Mouse (Mus musculus) heart, adult 9 months (tissue): Measurements from ENCODE around the gene Lyzl6.

Experiments used
- DNase-seq, 2 experiments: peaks; one replicate each; pipeline ENCODE4 v3.0.0; 2022; ENCODE audit warnings: low spot score in 2 of 2

The Lyzl6 gene

DNA sequence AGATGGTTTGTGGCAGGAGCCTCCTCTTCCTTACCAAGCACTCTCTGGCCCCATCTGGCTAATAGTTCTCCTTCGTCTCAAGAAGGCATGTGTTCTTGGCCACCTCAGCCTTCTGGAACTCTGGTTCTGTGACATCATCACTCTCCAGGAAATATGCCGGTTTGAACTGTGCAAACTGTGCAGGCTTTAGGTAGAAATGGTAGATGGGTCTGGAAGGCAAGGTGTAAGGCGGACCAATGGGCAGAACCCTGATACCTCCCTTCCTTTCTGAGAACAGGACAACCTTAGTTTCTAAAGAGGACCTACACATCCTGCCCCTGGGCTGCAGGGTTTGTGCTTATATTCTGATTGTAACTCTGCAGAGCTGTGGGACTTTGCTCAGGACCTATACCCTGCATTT is at the start of gene Lyzl6:
Lyzl6 (minus strand) TSS at position 101 of the 400 bp plus-strand sequence.
- no peak for DNase-seq

DNA sequence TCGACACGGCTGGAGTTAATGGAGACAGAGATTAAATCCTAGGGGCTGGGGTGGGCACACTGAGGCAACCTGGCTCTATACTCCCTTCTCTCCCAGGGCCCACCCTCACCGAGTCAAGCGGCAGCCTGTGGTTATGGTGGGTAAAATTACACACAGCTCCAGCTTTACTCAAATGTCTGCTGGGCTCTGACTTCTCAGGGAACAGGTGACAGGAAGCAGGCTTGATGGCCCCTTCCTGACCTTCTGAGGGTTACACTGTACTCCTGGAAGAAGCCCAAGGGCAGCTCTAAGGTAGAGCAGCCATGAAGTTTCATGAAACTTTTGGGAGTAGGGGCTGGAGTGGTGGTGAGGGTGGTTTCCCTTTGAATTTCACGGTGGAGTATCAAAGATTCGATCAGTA is 48.0 kb upstream of the Lyzl6 start:
- DNase-seq, result no peak

DNA sequence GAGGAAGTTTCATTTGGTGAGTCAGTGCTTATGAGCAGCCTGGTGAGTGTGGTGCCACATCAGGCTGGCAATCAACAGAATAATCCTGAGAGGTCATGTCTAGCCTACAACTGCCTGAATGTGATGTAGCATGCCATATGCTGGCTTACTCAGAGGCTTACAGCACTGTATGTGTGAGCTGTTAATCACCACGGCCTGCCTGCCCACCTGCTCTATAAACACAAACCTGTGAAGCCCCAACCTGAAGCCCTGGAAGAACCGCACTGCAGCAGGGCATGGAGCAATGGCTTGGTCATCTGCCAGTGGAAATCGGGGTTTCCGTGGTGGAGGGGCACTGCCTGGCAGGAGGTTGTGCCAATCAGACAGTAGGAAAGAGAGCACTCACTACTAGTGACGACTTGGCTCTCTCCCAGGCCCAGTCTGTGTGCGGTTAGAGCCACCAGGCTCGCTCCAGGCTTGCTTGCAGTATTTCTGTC is 46.6 kb upstream of the Lyzl6 start:
- DNase-seq, result no peak

- no peak for DNase-seq
Observed at GRCm38 (mm10) chr11:103683667-103684334, 45.1 kb upstream of the Lyzl6 start.

GRCm38 (mm10) chr11:103677042-103677441 is 38.4 kb upstream of the Lyzl6 start:
- DNase-seq, result peak in 1 of 2 experiments; percentile 22

DNA sequence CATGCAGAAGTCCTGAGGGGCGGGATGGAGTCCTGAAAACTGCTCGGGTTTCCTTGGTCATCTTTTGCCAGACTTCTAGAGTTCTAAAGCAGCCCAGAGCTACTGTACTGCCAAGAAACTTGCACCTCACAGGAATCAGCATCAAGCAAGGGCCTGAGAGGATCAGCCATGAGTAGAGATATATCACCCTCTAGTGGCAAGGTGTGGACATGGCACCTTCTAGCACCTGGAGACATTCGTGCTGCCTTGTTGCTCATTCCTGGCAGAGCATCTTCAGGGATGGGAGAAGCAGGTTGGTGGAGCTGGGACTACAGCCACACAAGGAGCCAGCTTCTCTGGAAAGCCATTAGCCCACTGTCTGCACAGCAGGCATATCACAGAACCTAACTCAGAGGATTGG is 36.9 kb upstream of the Lyzl6 start:
- DNase-seq, result peak in 1 of 2 experiments; percentile 36

DNA sequence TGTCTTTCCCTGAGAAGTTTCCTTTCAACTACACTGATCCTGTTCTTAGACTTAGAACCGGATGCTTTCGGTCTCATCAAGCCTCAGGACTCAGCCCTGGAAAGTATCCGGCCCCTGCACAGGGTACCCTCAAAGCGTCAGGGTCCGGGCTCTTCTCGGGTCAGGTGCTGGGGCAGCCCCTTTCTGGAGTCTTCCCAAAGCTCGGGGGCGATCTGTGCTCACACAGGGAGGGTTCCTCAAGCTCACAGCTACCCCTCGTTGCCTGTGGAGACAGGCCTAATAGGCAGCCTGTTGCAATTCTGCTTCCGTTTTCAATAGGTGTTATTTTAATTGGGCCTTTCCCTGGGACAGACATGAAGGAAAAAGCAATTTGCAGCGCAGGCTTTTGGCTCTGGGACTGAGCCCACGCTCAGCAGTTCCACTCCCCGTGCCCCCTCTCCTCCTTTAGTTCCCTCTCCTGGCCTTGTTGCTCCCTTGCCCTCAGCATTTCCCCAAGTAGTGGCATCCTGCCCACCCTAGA is 28.3 kb upstream of the Lyzl6 start:
- DNase-seq, result no peak

DNA sequence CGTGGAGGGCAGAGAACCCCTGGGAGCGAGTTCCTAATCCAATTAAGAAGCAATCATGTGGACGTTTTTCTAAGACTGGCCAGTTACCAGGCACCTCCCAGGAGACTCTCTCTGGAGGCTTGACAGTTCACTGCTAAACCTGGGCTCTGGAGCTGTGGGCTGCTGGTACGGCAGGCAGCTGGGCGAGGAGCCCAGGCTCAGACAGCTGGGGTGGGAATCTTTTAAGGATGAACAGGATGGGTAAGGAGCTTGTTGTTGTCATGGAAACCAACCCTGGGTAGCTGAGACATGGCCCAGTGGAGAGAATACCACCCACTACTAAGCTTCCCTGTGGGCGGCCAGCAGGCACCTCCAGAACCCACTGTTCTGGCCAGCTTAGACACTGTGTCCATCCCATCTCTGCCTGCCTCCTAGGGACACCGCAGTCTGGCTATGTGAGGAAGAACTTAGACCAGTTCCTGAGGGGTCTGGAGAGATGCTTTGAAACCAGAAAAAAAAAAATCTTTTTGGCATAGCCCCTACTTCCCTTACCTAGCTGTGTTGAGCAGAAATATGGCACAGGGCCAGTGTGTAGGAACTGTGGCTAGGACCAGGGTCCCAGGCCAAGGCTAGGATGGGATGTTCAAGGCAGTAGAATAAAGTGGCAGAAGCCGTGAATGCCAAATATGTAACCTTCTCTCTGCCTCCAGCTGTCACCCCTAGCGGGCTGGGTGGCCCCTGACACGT is 27.7 kb upstream of the Lyzl6 start:
- no peak for DNase-seq

GRCm38 (mm10) chr11:103665695-103666094 is 27.0 kb upstream of the Lyzl6 start:
- no peak for DNase-seq

DNA sequence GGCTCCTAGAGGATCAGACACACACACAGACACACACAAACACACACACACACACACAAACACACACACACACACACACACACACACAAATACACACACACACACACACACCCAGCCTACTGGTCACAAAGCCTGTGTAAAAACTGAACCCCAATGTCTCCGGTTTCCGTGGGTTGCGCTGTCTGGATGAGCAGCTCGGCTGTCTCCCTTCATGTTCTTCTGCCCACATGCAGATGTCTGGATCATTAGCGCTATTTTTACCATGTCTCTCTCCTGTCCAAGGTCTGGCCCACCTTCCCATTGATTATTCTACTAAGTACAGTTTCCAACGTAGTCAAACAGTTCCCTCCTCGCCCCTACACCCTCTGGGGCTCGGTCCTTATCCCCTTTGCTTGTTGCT is 24.4 kb upstream of the Lyzl6 start:
- no peak for DNase-seq

DNA sequence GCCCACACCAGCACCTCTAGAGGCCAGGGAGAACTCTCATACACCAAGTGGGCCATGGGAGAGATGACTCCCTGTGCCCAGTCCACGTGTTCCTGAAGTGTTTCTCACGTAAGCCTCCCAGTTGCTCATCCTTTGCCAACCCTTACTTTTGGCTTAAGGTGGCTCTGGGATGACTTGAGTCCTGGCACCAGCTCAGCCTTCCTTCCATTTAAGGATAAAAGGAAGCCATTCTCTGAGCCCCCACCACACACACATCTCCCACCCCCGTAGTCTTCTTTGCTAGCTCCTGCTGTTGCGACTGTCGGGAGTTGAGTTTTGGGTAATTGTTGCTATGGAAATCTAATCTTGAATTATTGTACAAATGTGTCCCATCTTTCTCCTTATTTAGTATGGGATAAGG is 23.9 kb upstream of the Lyzl6 start:
- DNase-seq, result no peak

DNA sequence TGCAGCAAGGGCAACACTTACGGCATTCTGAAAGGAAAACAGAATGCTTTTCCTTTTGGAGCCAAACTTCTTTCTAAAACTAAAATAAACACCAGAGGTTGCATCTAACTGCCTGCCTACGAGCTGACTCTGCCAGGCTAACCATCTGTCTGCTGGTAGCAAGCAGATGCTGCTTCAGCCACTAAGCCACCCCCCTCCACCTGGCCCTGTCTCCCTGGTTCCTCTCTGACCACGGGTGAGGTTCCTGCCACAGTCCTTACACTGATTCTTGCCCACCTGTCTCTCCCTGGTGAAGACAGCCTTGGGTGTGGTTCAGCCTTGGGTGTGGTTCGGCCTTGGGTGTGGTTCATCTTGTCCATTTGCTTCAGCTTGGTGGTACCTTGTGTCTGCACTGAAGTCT is 23.2 kb upstream of the Lyzl6 start:
- DNase-seq, result no peak

GRCm38 (mm10) chr11:103658189-103658588 is 19.5 kb upstream of the Lyzl6 start:
- no peak for DNase-seq

DNA sequence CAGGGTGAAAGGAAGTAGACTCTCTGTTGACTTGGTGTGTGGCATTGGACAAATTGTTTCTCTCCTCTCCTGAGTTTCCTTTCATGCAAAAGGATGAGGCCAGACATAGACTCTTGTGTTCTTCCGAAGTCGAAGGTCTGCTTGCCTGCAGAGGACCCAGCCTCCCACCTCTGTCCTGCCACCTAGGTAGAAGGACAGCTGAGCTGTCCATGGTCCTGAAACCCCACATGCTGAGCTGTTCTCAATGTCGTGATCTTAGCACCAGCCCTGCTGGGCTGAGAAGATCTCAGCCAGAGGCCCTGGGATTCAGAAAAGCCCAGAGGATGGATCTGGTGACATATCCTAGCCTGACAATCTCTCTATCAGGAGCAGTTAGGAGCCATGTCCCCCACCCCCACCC is 17.8 kb upstream of the Lyzl6 start:
- DNase-seq, result no peak

GRCm38 (mm10) chr11:103653359-103653965 is 14.8 kb upstream of the Lyzl6 start:
- DNase-seq, result no peak

DNA sequence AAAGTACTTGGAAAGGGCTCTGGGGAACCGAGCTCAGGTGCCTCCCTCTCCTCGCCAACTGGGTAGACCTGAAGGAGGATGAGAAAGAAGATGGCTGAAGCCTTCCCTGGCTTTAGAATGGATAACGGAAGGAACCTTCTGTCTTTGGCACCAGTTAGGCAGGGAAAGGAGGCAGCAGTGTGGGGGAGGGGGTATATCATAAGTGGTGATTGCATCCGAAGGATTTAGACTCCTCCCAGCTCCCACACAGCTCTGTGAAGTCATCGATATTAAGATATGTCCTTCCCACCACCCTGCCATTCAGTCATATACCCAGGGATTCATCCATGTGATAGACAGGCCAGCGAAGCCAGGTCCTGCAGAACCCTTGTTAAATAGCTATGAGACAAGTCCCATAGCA is 12.7 kb upstream of the Lyzl6 start:
- DNase-seq, result no peak

DNA sequence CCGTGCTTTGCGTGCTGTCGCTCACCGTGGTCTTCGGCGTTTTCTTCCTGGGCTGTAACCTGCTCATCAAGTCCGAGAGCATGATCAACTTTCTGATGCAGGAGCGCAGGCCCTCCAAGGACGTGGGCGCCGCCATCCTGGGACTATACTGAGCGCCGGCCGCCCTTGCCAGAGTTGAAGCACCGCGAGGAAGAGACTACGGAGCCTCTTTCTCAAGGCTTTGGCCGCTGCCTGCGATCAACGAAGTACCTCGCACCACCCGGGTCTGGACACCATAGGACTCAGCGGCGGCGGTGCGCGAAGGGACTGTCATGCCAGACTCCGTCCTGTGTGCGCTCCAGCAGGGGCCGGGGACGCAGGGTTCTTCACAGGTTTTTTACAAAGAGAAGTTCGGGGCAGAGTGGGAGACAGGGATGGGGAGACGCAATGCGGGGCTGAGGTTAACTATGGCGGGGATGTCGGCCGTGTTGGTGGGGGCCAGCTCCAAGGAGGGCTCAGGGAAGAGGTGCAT is 11.3 kb upstream of the Lyzl6 start:
- DNase-seq, result no peak

DNA sequence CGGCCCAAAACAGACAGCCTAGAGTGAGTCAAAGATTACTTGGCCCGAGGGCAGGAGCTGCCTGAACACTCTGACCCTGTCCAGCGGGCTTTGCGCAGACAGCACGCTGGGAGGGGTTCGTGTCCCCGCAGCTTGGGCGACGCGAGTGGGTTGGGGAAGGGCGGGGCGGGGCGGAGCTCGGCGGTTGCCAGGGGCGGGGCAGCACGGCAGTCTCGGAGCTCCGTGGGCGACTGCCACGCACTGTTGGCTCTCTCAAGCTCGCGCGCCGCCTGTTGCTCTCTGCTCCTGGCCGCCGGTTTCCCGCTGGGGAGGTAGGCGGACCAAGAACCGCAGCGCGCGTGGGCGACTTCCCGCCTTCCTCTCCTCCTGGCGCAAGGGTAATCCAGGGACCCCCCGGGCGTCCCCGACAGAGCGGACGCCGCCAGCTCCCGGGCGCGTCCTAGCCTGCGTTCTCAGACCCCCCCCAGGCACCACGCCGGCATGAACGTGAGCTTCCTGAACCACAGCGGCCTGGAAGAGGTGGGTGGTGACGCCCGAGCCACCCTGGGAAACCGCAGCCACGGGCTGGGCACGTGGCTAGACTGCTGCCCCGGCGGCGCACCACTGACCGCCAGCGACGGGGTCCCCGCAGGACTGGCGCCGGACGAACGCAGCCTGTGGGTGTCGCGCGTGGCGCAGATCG is 10.8 kb upstream of the Lyzl6 start, which contains the start of gene Rprml:
Rprml (plus strand) TSS at position 270 of the 682 bp plus-strand sequence.
- DNase-seq, result no peak

- DNase-seq, result no peak
Observed at GRCm38 (mm10) chr11:103648656-103649055, 10.0 kb upstream of the Lyzl6 start.

DNA sequence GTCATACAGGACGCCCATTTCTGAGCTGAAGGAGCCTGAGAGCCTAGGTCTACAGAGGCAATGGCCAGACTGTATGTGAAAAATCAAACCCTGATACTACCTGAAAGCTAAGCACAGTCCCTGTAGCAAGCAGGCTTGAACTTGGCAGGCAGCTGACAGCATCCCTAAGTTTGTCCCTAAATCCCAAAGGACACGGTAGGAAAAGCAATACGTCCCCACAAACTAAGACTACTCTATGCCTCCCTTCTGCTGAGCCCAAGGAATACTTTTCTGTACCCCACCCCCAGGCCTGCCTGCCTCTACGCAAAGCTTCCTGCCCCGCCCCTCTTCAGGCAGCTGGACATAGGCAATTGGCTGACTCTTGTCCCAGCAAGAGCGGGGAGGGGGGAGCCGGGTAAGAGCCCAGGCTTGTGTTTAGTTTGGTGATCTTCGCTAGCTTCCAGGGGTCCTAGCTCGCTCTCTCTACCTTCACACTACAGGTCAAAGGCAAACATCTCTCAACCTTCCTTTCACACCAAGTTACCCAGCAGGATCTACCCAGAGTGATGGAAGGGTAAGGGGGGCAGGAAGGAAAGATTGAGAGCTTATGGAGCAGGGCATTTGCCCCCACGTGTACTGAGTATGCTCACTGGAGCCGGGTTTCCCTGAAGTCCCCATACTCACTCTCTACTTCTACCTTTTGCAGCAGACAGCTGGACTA is 9.4 kb upstream of the Lyzl6 start:
- no peak for DNase-seq

- DNase-seq, result no peak
Observed at GRCm38 (mm10) chr11:103646301-103646700, 7.6 kb upstream of the Lyzl6 start.
